7 mouse cellular contexts compared by ENCODE assay signal in the genomic region with DNA sequence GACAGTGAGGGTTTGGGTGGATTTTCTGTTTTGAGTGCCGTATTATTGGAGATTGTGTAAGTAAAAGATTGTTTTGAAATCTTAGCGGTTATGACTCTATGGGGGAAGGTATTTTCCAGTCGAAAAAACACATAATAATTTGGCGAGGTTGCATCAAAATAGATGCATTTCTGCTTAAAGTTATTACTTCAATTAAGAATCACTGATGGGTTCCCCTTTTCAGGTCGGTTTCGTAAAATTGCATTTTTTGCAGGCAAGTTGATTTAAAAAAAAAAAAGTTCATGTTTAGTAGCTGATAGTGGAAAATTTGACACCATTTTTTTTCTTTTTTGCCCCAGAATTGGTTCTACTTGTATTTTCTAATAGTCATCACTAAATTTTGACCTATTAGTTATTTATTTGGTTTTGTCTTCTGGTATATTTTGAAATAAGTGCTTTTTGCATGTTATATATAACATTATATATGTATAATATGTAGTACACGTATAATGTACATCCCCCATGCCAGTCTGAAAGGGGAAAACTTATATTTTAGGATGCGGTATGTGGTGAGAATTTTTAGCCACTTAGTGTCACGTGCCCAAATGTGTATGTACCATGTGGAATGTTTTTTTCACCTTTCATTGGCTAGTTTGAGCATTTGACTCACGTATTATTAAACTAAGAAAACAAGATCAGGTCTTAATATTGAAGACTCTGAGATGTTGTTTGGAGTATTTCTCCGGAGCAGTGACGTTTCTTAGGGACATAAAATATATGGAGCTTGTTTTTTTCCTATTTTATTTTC. TPM values are rescaled to one million over a fixed set of nuclear protein-coding genes. Genes with fewer than 3 reads are reported as not detected.
A peak's percentile ranks its signal among the peaks of the same experiment; 100 is the strongest.
DNase-seq lines count a peak whose midpoint lies in the region; ATAC-seq and TF ChIP-seq lines count a peak whose summit lies in the region.

No protein-coding gene starts in this region.

- ATAC-seq in limb, embryonic 13.5 days (ENCODE audit: low FRiP score, low read depth), result no peak
- no peak for ATAC-seq in stomach, embryonic 15.5 days (ENCODE audit: insufficient read depth, low FRiP score, low read depth)
- no peak for ATAC-seq in erythroid progenitor cell, adult 5-6 weeks (replicated peaks; ENCODE audit: low FRiP score, poor library complexity, severe bottlenecking)

- peak overlapping the region; percentile 97 for H3K9ac ChIP-seq in limb, embryonic 13.5 days
- peak overlapping the region; percentile 72; the same call in 1 of the 2 replicates for H3K9ac ChIP-seq in stomach, embryonic 15.5 days

- H3K4me2 ChIP-seq in limb, embryonic 13.5 days (replicated peaks), result peak overlapping the region; percentile 86
- H3K4me2 ChIP-seq in stomach, embryonic 15.5 days, result peak overlapping the region; percentile 70

- no peaks in the 10 kb centered on the region for H3K9me3 ChIP-seq in erythroblast, embryonic 14.5 days (ENCODE audit: control insufficient read depth, low read length)
- H3K9me3 ChIP-seq in limb, embryonic 13.5 days, result no peaks in the 10 kb centered on the region
- no peaks in the 10 kb centered on the region for H3K9me3 ChIP-seq in stomach, embryonic 15.5 days

- TF ChIP-seq POLR2A in spleen, adult 2 months (IDR thresholded peaks at IDR 0.05; ENCODE audit: low read depth, low read length), result no peak

- peaks cover 8% of the 10 kb centered on the region for H3K36me3 ChIP-seq in spleen, adult 2 months (ENCODE audit: control insufficient read depth, insufficient read depth, low read length)
- H3K36me3 ChIP-seq in erythroblast, embryonic 14.5 days (ENCODE audit: control insufficient read depth), result peaks cover 61% of the 10 kb centered on the region
- H3K36me3 ChIP-seq in limb, embryonic 13.5 days, result peaks cover 18% of the 10 kb centered on the region
- peaks cover 8% of the 10 kb centered on the region; the same call in 1 of the 2 replicates for H3K36me3 ChIP-seq in stomach, embryonic 15.5 days

- H3K4me1 ChIP-seq in spleen, adult 2 months (ENCODE audit: control insufficient read depth, insufficient read depth, insufficient read length), result peaks cover 7% of the 10 kb centered on the region; the same call in 1 of the 2 replicates
- H3K4me1 ChIP-seq in erythroblast, embryonic 14.5 days (ENCODE audit: control insufficient read depth), result peaks cover 64% of the 10 kb centered on the region
- H3K4me1 ChIP-seq in limb, embryonic 13.5 days, result peaks cover 34% of the 10 kb centered on the region
- peaks cover 13% of the 10 kb centered on the region for H3K4me1 ChIP-seq in stomach, embryonic 15.5 days

- peak in 1 of 2 experiments; percentile 42 for DNase-seq in spleen, adult 2 months (ENCODE audit: low read depth in 1 of 2, low spot score in 2 of 2)
- no peak for DNase-seq in spleen, postnatal 10 days (ENCODE audit: low spot score in 2 of 2)
- no peak for DNase-seq in adrenal gland, adult 18-20 months (ENCODE audit: low spot score in 2 of 2)

- H3K27me3 ChIP-seq in spleen, adult 2 months (ENCODE audit: control insufficient read depth, insufficient read depth, low read length), result no peaks in the 10 kb centered on the region
- H3K27me3 ChIP-seq in erythroblast, embryonic 14.5 days (ENCODE audit: control insufficient read depth), result no peaks in the 10 kb centered on the region
- no peaks in the 10 kb centered on the region for H3K27me3 ChIP-seq in limb, embryonic 13.5 days
- no peaks in the 10 kb centered on the region for H3K27me3 ChIP-seq in stomach, embryonic 15.5 days (replicated peaks)

- peak overlapping the region; percentile 93 for H3K4me3 ChIP-seq in spleen, adult 2 months (ENCODE audit: extremely low read depth, insufficient read depth, insufficient read length)
- H3K4me3 ChIP-seq in erythroblast, embryonic 14.5 days (replicated peaks), result peak overlapping the region; percentile 83
- peak overlapping the region; percentile 94 for H3K4me3 ChIP-seq in limb, embryonic 13.5 days
- peak overlapping the region; percentile 58 for H3K4me3 ChIP-seq in stomach, embryonic 15.5 days (replicated peaks)

- WGBS in spleen, adult 2 months, result 2% methylated on average over 12 of the region's 12 CpGs
- WGBS in limb, embryonic 13.5 days, result 15% methylated on average over 12 of the region's 12 CpGs
- 7% methylated on average over 12 of the region's 12 CpGs for WGBS in stomach, embryonic 15.5 days

- no peak for TF ChIP-seq CTCF in spleen, adult 2 months (IDR thresholded peaks at IDR 0.05; ENCODE audit: extremely low read depth, insufficient read depth, insufficient read length, insufficient replicate concordance)

- H3K27ac ChIP-seq in spleen, adult 2 months (ENCODE audit: insufficient read depth, low read length), result peak overlapping the region; percentile 90
- H3K27ac ChIP-seq in limb, embryonic 13.5 days, result peak overlapping the region; percentile 100
- peak overlapping the region; percentile 98 for H3K27ac ChIP-seq in stomach, embryonic 15.5 days

RNA-seq across cellular contexts. Expression of a gene that starts 1.3 kb away (rescaled TPM):
- 17.9 and 19.7 TPM in 2 replicates for polyA plus RNA-seq in spleen, adult 2 months (2012; rRNA removed)
- polyA plus RNA-seq in erythroblast, embryonic 14.5 days (2012), result 0.16 TPM in 2 replicates
- 30.3 and 35.8 TPM in 2 replicates for polyA plus RNA-seq in limb, embryonic 13.5 days (2015; fragmentation: Nextera tagmentation; extraction: Ambion mirVana)
- polyA plus RNA-seq in stomach, embryonic 15.5 days (2015; fragmentation: Nextera tagmentation; extraction: Ambion mirVana), result 40.0 and 42.1 TPM in 2 replicates
- total RNA-seq in erythroid progenitor cell, adult 5-6 weeks (2015; ENCODE audit: low replicate concordance), result 5.9 and 11.5 TPM in 2 replicates
- 2.3 and 2.4 TPM in 2 replicates for total RNA-seq in erythroid progenitor cell, adult 5-6 weeks (2017; ENCODE audit: low replicate concordance)
- 10 to 100 TPM; 36.1 to 36.2 TPM for total RNA-seq in adrenal gland, adult 18-20 months (2021)

RNA-seq across cellular contexts. Expression of a gene that starts 1.3 kb away (rescaled TPM):
- polyA plus RNA-seq in spleen, adult 2 months (2012; rRNA removed), result 89.7 and 90.3 TPM in 2 replicates
- 12.9 and 13.9 TPM in 2 replicates for polyA plus RNA-seq in erythroblast, embryonic 14.5 days (2012)
- polyA plus RNA-seq in limb, embryonic 13.5 days (2015; fragmentation: Nextera tagmentation; extraction: Ambion mirVana), result 426 and 428 TPM in 2 replicates
- polyA plus RNA-seq in stomach, embryonic 15.5 days (2015; fragmentation: Nextera tagmentation; extraction: Ambion mirVana), result 452 and 455 TPM in 2 replicates
- total RNA-seq in erythroid progenitor cell, adult 5-6 weeks (2015; ENCODE audit: low replicate concordance), result 157 and 175 TPM in 2 replicates
- 253 and 313 TPM in 2 replicates for total RNA-seq in erythroid progenitor cell, adult 5-6 weeks (2017; ENCODE audit: low replicate concordance)
- 100 to 1,000 TPM; 356 to 357 TPM for total RNA-seq in adrenal gland, adult 18-20 months (2021)

RNA-seq across cellular contexts. Expression of a gene that starts 10.6 kb away (rescaled TPM):
- 1.7 and 3.1 TPM in 2 replicates for polyA plus RNA-seq in spleen, adult 2 months (2012; rRNA removed)
- not detected in 2 replicates for polyA plus RNA-seq in erythroblast, embryonic 14.5 days (2012)
- polyA plus RNA-seq in limb, embryonic 13.5 days (2015; fragmentation: Nextera tagmentation; extraction: Ambion mirVana), result 13.5 and 13.7 TPM in 2 replicates
- 21.8 and 22.3 TPM in 2 replicates for polyA plus RNA-seq in stomach, embryonic 15.5 days (2015; fragmentation: Nextera tagmentation; extraction: Ambion mirVana)
- total RNA-seq in erythroid progenitor cell, adult 5-6 weeks (2015; ENCODE audit: low replicate concordance), result not detected in 2 replicates
- not detected in 2 replicates for total RNA-seq in erythroid progenitor cell, adult 5-6 weeks (2017; ENCODE audit: low replicate concordance)
- total RNA-seq in adrenal gland, adult 18-20 months (2021), result 1 to 10 TPM; 4.2 to 5.8 TPM

RNA-seq across cellular contexts. Expression of a gene that starts 17.0 kb away (rescaled TPM):
- 4.2 and 4.6 TPM in 2 replicates for polyA plus RNA-seq in spleen, adult 2 months (2012; rRNA removed)
- polyA plus RNA-seq in erythroblast, embryonic 14.5 days (2012), result not detected in 2 replicates
- 53.0 and 54.0 TPM in 2 replicates for polyA plus RNA-seq in limb, embryonic 13.5 days (2015; fragmentation: Nextera tagmentation; extraction: Ambion mirVana)
- polyA plus RNA-seq in stomach, embryonic 15.5 days (2015; fragmentation: Nextera tagmentation; extraction: Ambion mirVana), result 27.6 and 31.2 TPM in 2 replicates
- total RNA-seq in erythroid progenitor cell, adult 5-6 weeks (2015; ENCODE audit: low replicate concordance), result not detected in 2 replicates
- 0.64 and 0.91 TPM in 2 replicates for total RNA-seq in erythroid progenitor cell, adult 5-6 weeks (2017; ENCODE audit: low replicate concordance)
- 10 to 100 TPM; 19.0 to 29.2 TPM for total RNA-seq in adrenal gland, adult 18-20 months (2021)

RNA-seq across cellular contexts. Expression of a gene that starts 31.5 kb away (rescaled TPM):
- polyA plus RNA-seq in spleen, adult 2 months (2012; rRNA removed), result 2,084 and 2,100 TPM in 2 replicates
- polyA plus RNA-seq in erythroblast, embryonic 14.5 days (2012), result 533 and 609 TPM in 2 replicates
- 633 and 719 TPM in 2 replicates for polyA plus RNA-seq in limb, embryonic 13.5 days (2015; fragmentation: Nextera tagmentation; extraction: Ambion mirVana)
- polyA plus RNA-seq in stomach, embryonic 15.5 days (2015; fragmentation: Nextera tagmentation; extraction: Ambion mirVana), result 998 and 1,171 TPM in 2 replicates
- total RNA-seq in erythroid progenitor cell, adult 5-6 weeks (2015; ENCODE audit: low replicate concordance), result 4,218 and 4,387 TPM in 2 replicates
- total RNA-seq in erythroid progenitor cell, adult 5-6 weeks (2017; ENCODE audit: low replicate concordance), result 2,703 and 2,741 TPM in 2 replicates
- total RNA-seq in adrenal gland, adult 18-20 months (2021), result 100 to 1,000 TPM; 551 to 749 TPM

Comparison
In these comparisons a context has a peak if more than half of its experiments do, and no peak if none do; other contexts are left out.
1. RNA of a gene that starts 1.3 kb away (polyA plus RNA-seq): 40.0 to 42.1 TPM in stomach, embryonic 15.5 days, 30.3 to 35.8 TPM in limb, embryonic 13.5 days and 17.9 to 19.7 TPM in spleen, adult 2 months; 0.16 TPM in erythroblast, embryonic 14.5 days; every median in the first group is over 10 times any median in the second.
2. Peak in every context shown above with its lines, with median percentiles within 50 percentile points of each other: H3K27ac ChIP-seq and H3K4me3 ChIP-seq.